ENCODE assay signal across 30 mouse cellular contexts in genomic region chr1:73836680-73837079, GRCm38 (mm10).
"Had no signal": no experiment of that assay in that cellular context is flagged by ENCODE, and none has a peak within 500 bp of the region (broad histone marks: within the 10 kb centered on the region; RNA-seq: fewer than 3 reads in every experiment).

No protein-coding gene starts in this region.

- H3K36me3 ChIP-seq: embryonic facial prominence, embryonic 10.5 days; embryonic facial prominence, embryonic 12.5 days; embryonic facial prominence, embryonic 13.5 days; embryonic facial prominence, embryonic 15.5 days; forebrain, embryonic 10.5 days; forebrain, embryonic 12.5 days; forebrain, embryonic 15.5 days; heart, embryonic 10.5 days had no signal

- H3K4me1 ChIP-seq: embryonic facial prominence, embryonic 12.5 days; embryonic facial prominence, embryonic 13.5 days; embryonic facial prominence, embryonic 15.5 days; forebrain, embryonic 10.5 days; forebrain, embryonic 12.5 days; forebrain, embryonic 13.5 days; forebrain, embryonic 15.5 days had no signal

- H3K27ac ChIP-seq: embryonic facial prominence, embryonic 10.5 days; embryonic facial prominence, embryonic 12.5 days; embryonic facial prominence, embryonic 13.5 days; embryonic facial prominence, embryonic 15.5 days; forebrain, embryonic 10.5 days; forebrain, embryonic 12.5 days; forebrain, embryonic 13.5 days; forebrain, embryonic 15.5 days; gastrocnemius, adult 2 months; heart, adult 2 months; heart, embryonic 10.5 days had no signal

- H3K4me3 ChIP-seq: embryonic facial prominence, embryonic 10.5 days; embryonic facial prominence, embryonic 12.5 days; embryonic facial prominence, embryonic 13.5 days; embryonic facial prominence, embryonic 15.5 days; erythroblast, embryonic 14.5 days; forebrain, embryonic 10.5 days; forebrain, embryonic 12.5 days; forebrain, embryonic 13.5 days; forebrain, embryonic 15.5 days; gastrocnemius, adult 2 months; heart, adult 2 months; heart, embryonic 10.5 days had no signal

- ATAC-seq: forebrain, embryonic 13.5 days; forebrain, embryonic 14.5 days; forebrain, embryonic 15.5 days; forebrain, embryonic 16.5 days; forebrain, postnatal 0 days had no signal

- H3K9me3 ChIP-seq: embryonic facial prominence, embryonic 10.5 days; embryonic facial prominence, embryonic 12.5 days; embryonic facial prominence, embryonic 13.5 days; embryonic facial prominence, embryonic 15.5 days; forebrain, embryonic 10.5 days; forebrain, embryonic 12.5 days; forebrain, embryonic 13.5 days; forebrain, embryonic 15.5 days; heart, embryonic 10.5 days had no signal

- DNase-seq: cerebellum, adult 8-10 months; cerebellum, adult 9-10 months; cerebellum, adult 9-11 months; cerebellum, postnatal 10 days; cerebellum, postnatal 14 days; cerebellum, postnatal 25 days; cerebellum, postnatal 36 days; embryo, embryonic 11 days; forebrain, postnatal 0 days; gastrocnemius, adult 2 months; gastrocnemius, postnatal 10 days; gastrocnemius, postnatal 14 days; gastrocnemius, postnatal 25 days; gastrocnemius, postnatal 36 days; heart, adult 11 months; heart, adult 18-20 months; heart, adult 2 months had no signal

- H3K4me2 ChIP-seq: embryonic facial prominence, embryonic 12.5 days; embryonic facial prominence, embryonic 13.5 days; embryonic facial prominence, embryonic 15.5 days; forebrain, embryonic 12.5 days; forebrain, embryonic 13.5 days; forebrain, embryonic 15.5 days; heart, embryonic 11.5 days had no signal

- H3K9ac ChIP-seq: embryonic facial prominence, embryonic 12.5 days; embryonic facial prominence, embryonic 13.5 days; embryonic facial prominence, embryonic 15.5 days; forebrain, embryonic 12.5 days; forebrain, embryonic 13.5 days; forebrain, embryonic 15.5 days; forebrain, postnatal 0 days had no signal

- H3K27me3 ChIP-seq: embryonic facial prominence, embryonic 12.5 days; embryonic facial prominence, embryonic 13.5 days; embryonic facial prominence, embryonic 15.5 days; forebrain, embryonic 12.5 days; forebrain, embryonic 13.5 days; forebrain, embryonic 15.5 days had no signal
